In the genomic region with DNA sequence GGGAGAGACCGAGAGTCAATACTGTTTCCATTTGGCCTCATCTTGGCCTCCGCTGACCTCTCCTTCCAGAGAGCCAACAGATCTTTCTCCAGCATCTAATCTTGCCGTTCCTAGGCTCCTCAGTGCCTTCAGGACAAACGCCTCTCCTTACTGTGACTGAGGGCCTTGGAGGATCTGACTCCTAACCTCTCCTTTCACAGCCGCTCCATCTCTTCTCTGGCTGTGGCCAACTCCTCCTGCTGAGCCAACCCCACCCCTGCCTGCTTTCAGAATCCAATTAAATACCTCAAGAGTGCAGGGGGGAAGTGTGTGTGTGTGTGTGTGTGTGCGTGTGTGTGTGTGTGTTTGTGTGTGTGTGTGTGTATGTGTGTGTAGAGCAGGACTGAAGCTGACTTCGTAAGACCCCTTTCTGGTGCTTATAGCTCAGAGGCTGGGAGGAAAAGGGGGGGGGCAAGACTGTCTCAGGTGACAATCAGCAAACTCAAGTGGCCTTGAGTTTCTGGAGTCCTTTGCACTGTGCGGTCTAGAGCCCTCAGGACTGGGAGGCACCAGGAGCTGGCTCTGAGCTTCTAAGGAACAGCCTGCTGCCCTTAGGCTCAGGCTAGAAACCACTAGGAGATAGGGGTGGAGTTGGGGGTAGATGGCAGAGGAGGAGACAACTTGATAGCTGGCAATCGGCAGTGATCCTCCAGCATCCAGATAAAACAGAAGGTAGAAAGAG, we compare ENCODE assay signal across 9 mouse cellular contexts. TPM values are rescaled to one million over a fixed set of nuclear protein-coding genes. Genes with fewer than 3 reads are reported as not detected.
DNase-seq lines count a peak whose midpoint lies in the region; ATAC-seq lines count a peak whose summit lies in the region.
"Had no signal": no experiment of that assay in that cellular context is flagged by ENCODE, and none has a peak within 500 bp of the region (broad histone marks: within the 10 kb centered on the region; RNA-seq: fewer than 3 reads in every experiment).

No protein-coding gene starts in this region.

- peaks cover 22% of the 10 kb centered on the region for H3K27me3 ChIP-seq in heart, embryonic 12.5 days (replicated peaks)
- H3K27me3 ChIP-seq in intestine, embryonic 15.5 days (replicated peaks): no peaks in the 10 kb centered on the region
- no peaks in the 10 kb centered on the region for H3K27me3 ChIP-seq in midbrain, embryonic 13.5 days

- peaks cover 31% of the 10 kb centered on the region for H3K4me1 ChIP-seq in heart, embryonic 12.5 days (replicated peaks)
- peaks cover 25% of the 10 kb centered on the region for H3K4me1 ChIP-seq in intestine, embryonic 15.5 days (replicated peaks)
- peaks cover 36% of the 10 kb centered on the region for H3K4me1 ChIP-seq in midbrain, embryonic 13.5 days (replicated peaks)

- H3K27ac ChIP-seq in heart, embryonic 12.5 days (ENCODE audit: poor library complexity, severe bottlenecking): no peak overlapping the region
- peak overlapping the region; percentile 93 for H3K27ac ChIP-seq in intestine, embryonic 15.5 days
- H3K27ac ChIP-seq in midbrain, embryonic 13.5 days: peak overlapping the region; percentile 67; the same call in 1 of the 2 replicates
- H3K27ac ChIP-seq: macrophage had no signal

- no peak for ATAC-seq in heart, embryonic 12.5 days (ENCODE audit: insufficient number of reproducible peaks, low FRiP score)
- ATAC-seq in intestine, embryonic 15.5 days: peak; percentile 52
- peak; percentile 57 for ATAC-seq in midbrain, embryonic 13.5 days

- 0 out of 2 replicates have a peak, but pooled peaks cover 3% of the 10 kb centered on the region for H3K9me3 ChIP-seq in heart, embryonic 12.5 days (replicated peaks)
- no peaks in the 10 kb centered on the region for H3K9me3 ChIP-seq in intestine, embryonic 15.5 days
- no peaks in the 10 kb centered on the region for H3K9me3 ChIP-seq in midbrain, embryonic 13.5 days

- peak overlapping the region; percentile 70 for H3K4me2 ChIP-seq in heart, embryonic 12.5 days
- peak overlapping the region; percentile 61 for H3K4me2 ChIP-seq in intestine, embryonic 15.5 days (replicated peaks)
- H3K4me2 ChIP-seq in midbrain, embryonic 13.5 days (replicated peaks): no peak overlapping the region

- H3K4me3 ChIP-seq in heart, embryonic 12.5 days: no peak overlapping the region
- peak overlapping the region; percentile 11; the same call in 1 of the 2 replicates for H3K4me3 ChIP-seq in intestine, embryonic 15.5 days (replicated peaks)
- no peak overlapping the region for H3K4me3 ChIP-seq in midbrain, embryonic 13.5 days (replicated peaks)

- no peak for DNase-seq in heart, adult 8-10 months (ENCODE audit: low spot score)
- peak; percentile 48 for DNase-seq in brain, adult 2 months (ENCODE audit: low read depth, low spot score)
- no peak for DNase-seq in adrenal gland, adult 8-10 months
- DNase-seq in urinary bladder, adult 2 months (ENCODE audit: low spot score): no peak
- DNase-seq in spleen, postnatal 10 days (ENCODE audit: low spot score in 2 of 2): no peak

- WGBS in heart, embryonic 12.5 days: 39% methylated on average over 9 of the region's 9 CpGs
- WGBS in intestine, embryonic 15.5 days: 30% methylated on average over 9 of the region's 9 CpGs
- WGBS in midbrain, embryonic 13.5 days: 37% methylated on average over 9 of the region's 9 CpGs

- H3K9ac ChIP-seq in heart, embryonic 12.5 days: no peak overlapping the region
- no peak overlapping the region for H3K9ac ChIP-seq in intestine, embryonic 15.5 days
- H3K9ac ChIP-seq in midbrain, embryonic 13.5 days (replicated peaks): 0 out of 2 replicates have a peak overlapping the region, but pooled peaks have one; percentile 10

- no peaks in the 10 kb centered on the region for H3K36me3 ChIP-seq in heart, embryonic 12.5 days
- no peaks in the 10 kb centered on the region for H3K36me3 ChIP-seq in intestine, embryonic 15.5 days
- H3K36me3 ChIP-seq in midbrain, embryonic 13.5 days: no peaks in the 10 kb centered on the region

RNA-seq across cellular contexts. Expression of a gene that starts 59.7 kb away (rescaled TPM):
- polyA plus RNA-seq in heart, embryonic 12.5 days (2016; fragmentation: Nextera tagmentation; extraction: Ambion mirVana): 0.24 and 0.30 TPM in 2 replicates
- 10 to 100 TPM; 33.9 to 43.8 (median 38.8) TPM for total RNA-seq in heart, adult 8-10 months (2022)
- polyA plus RNA-seq in intestine, embryonic 15.5 days (2015; fragmentation: Nextera tagmentation; extraction: Ambion mirVana): 1.1 and 1.7 TPM in 2 replicates
- 2.1 and 2.3 TPM in 2 replicates for polyA plus RNA-seq in midbrain, embryonic 13.5 days (2015; fragmentation: Nextera tagmentation; extraction: Ambion mirVana)
- total RNA-seq in adrenal gland, adult 8-10 months (2022): 10 to 100 TPM; 12.6 to 27.7 (median 18.8) TPM
- 6.7 and 11.9 TPM in 2 replicates for polyA plus RNA-seq in urinary bladder, adult 2 months (2012; rRNA removed)
